Mouse (Mus musculus): ENCODE measurements around the gene Sympk.

Gene Sympk

GRCm38 (mm10) chr7:19083701-19084100 is 59.5 kb downstream of the Sympk start, which contains the start of gene Dmpk:
Dmpk (plus strand) TSS chr7:19083849.
- no peak for DNase-seq (ENCODE audit: low spot score in 2 of 2)

DNA sequence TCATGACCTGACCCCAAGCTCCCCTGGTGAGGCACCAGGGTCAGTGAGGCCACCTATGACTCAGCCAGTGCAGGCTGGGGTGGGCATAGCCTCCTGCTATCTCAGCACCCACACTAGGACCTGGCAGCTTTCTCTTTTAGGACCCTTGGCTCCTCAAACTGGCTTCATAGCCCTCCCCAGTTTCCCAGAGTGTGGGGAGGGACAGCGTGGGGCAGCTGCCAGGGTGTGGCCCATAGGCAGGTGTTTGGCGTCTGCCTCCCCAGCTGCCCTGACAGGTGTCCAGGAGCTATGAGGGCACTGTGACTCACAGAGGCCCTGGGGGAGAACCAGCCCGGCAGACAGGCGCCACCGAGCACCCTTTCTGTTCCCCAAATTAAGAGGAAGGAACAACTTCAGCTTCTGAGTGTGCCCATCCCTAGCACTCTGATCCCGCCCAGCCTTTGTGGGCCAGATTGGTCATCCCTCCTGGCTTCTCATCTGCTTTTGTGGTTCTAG is 60.1 kb downstream of the Sympk start:
- no peak for DNase-seq (ENCODE audit: low spot score in 2 of 2)

DNA sequence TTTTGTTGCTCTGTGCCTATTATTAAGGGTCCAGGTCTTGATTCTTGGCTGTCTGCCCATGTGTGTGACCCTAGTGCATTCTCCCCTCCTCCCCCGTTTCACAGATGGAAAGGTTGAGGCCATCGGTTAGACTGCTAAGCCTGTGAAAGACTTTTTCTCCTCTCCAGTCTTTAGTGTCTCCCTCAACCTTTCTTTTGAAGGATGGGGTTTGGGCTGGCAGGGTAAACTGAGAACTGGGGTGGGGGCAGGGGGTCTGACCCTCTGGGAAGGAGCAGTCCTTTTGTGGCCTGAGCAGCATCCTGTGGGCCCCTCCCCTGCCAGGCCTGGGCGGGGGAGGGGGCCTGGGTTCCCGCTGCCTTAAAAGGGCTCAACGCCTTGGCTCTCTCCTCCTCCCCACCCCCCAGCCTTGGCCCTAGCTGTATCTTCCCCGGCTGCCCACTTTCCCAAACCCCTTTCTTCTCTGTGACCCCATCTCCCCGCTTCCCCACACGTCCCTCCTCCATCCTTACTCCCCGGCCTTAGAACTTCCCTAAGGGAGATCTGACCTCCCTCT is 60.8 kb downstream of the Sympk start:
- DNase-seq (ENCODE audit: low spot score in 2 of 2) = no peak

DNA sequence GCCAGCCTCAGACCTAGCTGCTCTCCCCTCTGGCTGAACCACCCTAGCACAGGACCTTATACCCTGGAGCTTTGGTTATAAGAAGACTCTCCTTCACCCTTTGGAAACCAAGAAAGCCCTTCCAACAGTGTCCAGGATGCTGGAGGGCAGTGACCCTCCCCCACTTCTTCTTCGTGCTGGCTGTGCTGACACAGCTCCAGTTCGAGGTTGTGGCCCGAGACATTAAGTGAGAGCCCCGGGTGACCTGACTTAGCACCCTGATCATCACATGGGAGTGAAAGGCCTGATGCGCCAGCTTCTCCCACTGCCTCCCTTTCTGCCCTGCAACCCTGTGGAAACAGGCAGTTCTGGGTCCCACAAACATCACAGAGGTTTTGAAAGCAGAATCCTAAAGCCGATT is 61.3 kb downstream of the Sympk start:
- no peak for DNase-seq (ENCODE audit: low spot score in 2 of 2)

GRCm38 (mm10) chr7:19086042-19086441 is 61.9 kb downstream of the Sympk start:
- DNase-seq (ENCODE audit: low spot score in 2 of 2) = no peak

DNA sequence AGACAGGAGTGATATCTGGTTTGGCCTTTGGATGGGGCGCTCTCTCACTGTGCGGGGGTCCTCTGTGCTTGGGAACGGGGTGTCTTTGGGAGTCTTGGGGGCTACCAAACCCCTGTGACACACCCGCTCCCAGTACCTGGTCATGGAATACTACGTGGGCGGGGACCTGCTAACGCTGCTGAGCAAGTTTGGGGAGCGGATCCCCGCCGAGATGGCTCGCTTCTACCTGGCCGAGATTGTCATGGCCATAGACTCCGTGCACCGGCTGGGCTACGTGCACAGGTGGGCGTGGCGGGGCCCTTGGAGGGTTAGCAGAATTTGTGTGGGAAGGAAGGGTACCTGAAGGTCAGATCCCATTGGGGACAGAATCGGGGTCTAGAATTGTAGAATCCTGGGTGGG is 62.6 kb downstream of the Sympk start:
- DNase-seq (ENCODE audit: low spot score in 2 of 2) = no peak

GRCm38 (mm10) chr7:19088813-19089212 is 64.6 kb downstream of the Sympk start:
- peak in 1 of 2 experiments; percentile 59 for DNase-seq (ENCODE audit: low spot score in 2 of 2)

- DNase-seq (ENCODE audit: low spot score in 2 of 2) = no peak
These were observed 67.7 kb downstream of the Sympk start for GRCm38 (mm10) chr7:19091913-19092312.

- peak in 1 of 2 experiments; percentile 25 for DNase-seq (ENCODE audit: low spot score in 2 of 2)
These were observed 68.4 kb downstream of the Sympk start for GRCm38 (mm10) chr7:19092381-19093173.

GRCm38 (mm10) chr7:19093174-19093521 is 69.0 kb downstream of the Sympk start:
- DNase-seq (ENCODE audit: low spot score in 2 of 2) = peak; percentile 66 to 74

DNA sequence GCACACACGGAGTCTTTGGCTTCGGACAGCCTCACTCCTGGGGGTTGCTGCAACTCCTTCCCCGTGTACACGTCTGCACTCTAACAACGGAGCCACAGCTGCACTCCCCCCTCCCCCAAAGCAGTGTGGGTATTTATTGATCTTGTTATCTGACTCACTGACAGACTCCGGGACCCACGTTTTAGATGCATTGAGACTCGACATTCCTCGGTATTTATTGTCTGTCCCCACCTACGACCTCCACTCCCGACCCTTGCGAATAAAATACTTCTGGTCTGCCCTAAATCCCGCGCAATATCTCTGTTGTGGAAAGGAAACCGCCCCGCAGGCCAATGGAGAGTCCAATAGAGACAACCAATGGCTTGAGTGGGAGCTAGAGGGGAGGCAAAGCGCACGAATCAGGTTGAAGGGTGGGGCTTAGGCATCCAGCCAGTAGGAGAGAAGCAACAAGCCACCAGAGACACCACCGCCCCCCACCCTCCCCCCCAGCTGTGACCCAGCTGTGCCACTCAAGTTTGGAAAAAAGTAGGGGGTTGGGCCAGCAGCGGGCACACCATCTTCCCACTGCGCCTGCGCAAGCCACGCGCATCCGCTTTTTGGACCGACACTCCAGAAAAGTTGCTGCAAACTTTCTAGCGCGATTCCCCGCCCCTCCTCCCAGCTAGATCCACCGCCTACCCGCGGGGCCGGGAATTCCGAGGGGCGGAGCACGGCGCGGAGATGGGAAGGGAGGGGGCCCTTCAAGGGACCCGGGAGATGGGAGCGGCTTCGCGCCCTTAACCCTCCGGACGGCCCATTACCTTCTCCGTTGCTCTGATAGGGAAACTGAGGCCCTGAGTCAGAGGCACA is 69.6 kb downstream of the Sympk start:
- DNase-seq (ENCODE audit: low spot score in 2 of 2) = peak; percentile 74 to 76

DNA sequence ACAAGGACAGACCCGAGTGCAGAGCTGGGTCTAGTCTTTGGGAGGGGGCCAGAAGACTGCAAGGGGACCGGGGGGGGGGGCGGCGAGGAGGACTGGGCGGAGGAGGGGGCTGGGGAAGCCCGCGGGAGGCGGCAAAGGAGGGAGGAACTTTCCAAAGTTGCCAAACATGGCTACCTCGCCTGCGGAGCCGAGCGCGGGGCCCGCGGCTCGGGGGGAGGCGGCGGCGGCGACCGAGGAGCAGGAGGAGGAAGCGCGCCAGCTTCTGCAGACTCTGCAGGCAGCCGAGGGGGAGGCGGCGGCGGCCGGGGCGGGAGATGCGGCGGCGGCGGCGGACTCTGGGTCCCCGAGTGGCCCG is 70.3 kb downstream of the Sympk start, which contains the start of gene Six5:
TSS of gene Six5 (plus strand) at position 124 of the 355 bp plus-strand sequence.
- no peak for DNase-seq (ENCODE audit: low spot score in 2 of 2)

DNA sequence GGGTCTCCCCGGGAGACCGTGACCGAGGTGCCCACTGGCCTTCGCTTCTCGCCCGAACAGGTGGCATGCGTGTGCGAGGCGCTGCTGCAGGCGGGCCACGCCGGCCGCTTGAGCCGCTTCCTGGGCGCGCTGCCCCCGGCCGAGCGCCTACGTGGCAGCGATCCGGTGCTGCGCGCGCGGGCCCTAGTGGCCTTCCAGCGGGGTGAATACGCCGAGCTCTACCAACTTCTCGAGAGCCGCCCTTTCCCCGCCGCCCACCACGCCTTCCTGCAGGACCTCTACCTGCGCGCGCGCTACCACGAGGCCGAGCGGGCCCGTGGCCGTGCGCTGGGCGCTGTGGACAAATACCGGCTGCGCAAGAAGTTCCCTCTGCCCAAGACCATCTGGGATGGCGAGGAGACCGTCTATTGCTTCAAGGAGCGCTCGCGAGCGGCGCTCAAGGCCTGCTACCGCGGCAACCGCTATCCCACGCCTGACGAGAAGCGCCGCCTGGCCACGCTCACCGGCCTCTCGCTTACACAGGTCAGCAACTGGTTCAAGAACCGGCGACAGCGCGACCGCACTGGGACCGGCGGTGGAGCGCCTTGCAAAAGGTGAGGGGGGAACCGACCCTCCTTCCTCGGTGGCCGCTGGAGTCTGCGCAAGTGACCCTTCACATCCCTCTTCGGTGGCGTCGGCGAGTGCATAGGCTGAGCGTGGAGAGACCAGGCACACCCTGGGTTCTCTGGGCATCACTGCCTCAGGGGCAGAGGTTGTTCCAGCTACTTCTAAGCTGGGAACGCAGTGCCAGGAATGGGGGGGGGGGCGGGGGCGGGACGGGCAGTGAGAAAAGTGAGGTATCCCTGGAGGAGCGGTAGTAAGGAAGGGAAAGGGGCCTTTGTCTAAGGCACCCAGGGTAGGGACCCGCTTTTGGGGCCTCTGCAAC is 70.9 kb downstream of the Sympk start:
- DNase-seq (ENCODE audit: low spot score in 2 of 2) = peak in 1 of 2 experiments; percentile 34

GRCm38 (mm10) chr7:19095751-19096110 is 71.6 kb downstream of the Sympk start:
- no peak for DNase-seq (ENCODE audit: low spot score in 2 of 2)

- no peak for DNase-seq (ENCODE audit: low spot score in 2 of 2)
These were observed 72.3 kb downstream of the Sympk start for GRCm38 (mm10) chr7:19096421-19096976.

DNA sequence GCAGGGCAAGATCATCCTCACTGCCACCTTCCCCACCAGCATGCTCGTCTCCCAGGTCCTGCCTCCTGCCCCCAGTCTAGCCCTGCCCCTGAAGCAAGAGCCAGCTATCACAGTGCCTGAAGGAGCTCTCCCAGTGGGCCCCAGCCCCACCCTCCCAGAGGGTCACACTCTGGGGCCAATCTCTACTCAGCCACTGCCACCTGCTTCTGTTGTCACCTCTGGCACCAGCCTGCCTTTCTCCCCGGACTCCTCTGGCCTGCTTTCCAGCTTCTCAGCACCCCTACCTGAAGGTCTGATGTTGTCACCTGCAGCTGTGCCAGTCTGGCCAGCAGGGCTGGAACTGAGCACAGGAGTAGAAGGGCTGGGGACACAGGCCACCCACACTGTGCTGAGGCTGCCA is 73.0 kb downstream of the Sympk start:
- no peak for DNase-seq (ENCODE audit: low spot score in 2 of 2)

DNA sequence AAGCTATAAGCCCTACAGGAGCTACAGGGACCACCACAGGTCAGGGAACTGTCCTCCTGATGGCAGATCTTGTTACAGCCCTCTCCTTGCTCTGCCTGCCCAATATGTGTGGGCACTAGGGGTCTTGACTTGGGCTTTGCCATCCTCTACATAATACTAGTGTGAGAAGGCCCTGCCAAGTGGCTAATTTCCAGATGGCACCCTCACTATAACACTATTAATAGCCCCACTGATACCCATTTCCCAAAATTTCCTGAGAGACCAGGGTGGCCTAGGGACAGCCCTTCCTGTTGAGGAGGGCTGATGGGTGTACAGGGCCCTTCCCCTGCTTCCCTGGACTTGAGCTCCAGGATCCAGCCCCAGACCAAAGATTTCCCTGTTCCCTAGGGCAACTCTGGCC is 73.7 kb downstream of the Sympk start:
- DNase-seq (ENCODE audit: low spot score in 2 of 2) = no peak

DNA sequence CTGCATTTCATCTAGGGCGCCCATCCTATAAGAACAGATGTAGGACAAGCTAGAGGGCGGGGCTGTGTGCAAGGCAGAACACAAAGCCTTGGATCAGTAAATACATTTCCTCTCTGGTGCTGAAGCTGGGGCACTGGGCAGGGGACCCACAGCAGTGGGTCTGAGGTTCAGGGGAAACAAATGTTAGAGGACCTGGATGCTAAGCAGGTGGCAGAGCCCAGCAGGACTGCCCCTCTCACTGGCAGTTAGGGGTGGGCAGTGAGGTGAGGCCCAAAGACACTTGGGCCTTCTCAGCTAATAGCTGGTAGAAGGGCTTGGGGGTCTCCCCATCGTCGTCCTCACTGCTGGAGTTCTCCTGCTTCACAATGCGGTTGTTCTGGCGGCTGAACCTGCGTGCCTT is 74.6 kb downstream of the Sympk start:
- DNase-seq (ENCODE audit: low spot score in 2 of 2) = no peak

GRCm38 (mm10) chr7:19100290-19100689 is 76.1 kb downstream of the Sympk start:
- DNase-seq (ENCODE audit: low spot score in 2 of 2) = no peak

GRCm38 (mm10) chr7:19103741-19104140 is 79.6 kb downstream of the Sympk start:
- no peak for DNase-seq (ENCODE audit: low spot score in 2 of 2)
